Mouse (Mus musculus) heart, adult 8-10 months (tissue): ENCODE results near the gene Cacna1g. TPM values are rescaled to one million over a fixed set of nuclear protein-coding genes. Genes with fewer than 3 reads are reported as not detected.
A peak's percentile ranks its signal among the peaks of the same experiment; 100 is the strongest.

Source experiments
- DNase-seq: peaks from one replicate; pipeline ENCODE4 v3.0.0; 2022; ENCODE audit warnings: low spot score
- total RNA-seq, 4 experiments: library from RNA; stranded (reverse); gene quantifications; 2 replicates each; pipeline ENCODE4 v1.2.4; 2022

Gene Cacna1g
- total RNA-seq: 10 to 100 TPM in 3 of 4 experiments, 1 to 10 TPM in 1; 6.7 to 14.6 (median 12.5) TPM

- DNase-seq: peak; percentile 87
Measured at GRCm38 (mm10) chr11:94473707-94474543, at the start of gene Cacna1g. Gene Cacna1g (minus strand): TSS chr11:94474198.

- peak; percentile 45 for DNase-seq
Measured at GRCm38 (mm10) chr11:94521219-94521843, 47.3 kb upstream of the Cacna1g start, which contains the start of gene Mycbpap. Gene Mycbpap (minus strand): TSS chr11:94521742.

GRCm38 (mm10) chr11:94513452-94513851, 39.5 kb upstream of the Cacna1g start:
- no peak for DNase-seq

GRCm38 (mm10) chr11:94508976-94509375, 35.0 kb upstream of the Cacna1g start:
- no peak for DNase-seq

GRCm38 (mm10) chr11:94501482-94501881, 27.5 kb upstream of the Cacna1g start:
- DNase-seq: no peak

- no peak for DNase-seq
Measured at GRCm38 (mm10) chr11:94500362-94500761, 26.4 kb upstream of the Cacna1g start.

DNA sequence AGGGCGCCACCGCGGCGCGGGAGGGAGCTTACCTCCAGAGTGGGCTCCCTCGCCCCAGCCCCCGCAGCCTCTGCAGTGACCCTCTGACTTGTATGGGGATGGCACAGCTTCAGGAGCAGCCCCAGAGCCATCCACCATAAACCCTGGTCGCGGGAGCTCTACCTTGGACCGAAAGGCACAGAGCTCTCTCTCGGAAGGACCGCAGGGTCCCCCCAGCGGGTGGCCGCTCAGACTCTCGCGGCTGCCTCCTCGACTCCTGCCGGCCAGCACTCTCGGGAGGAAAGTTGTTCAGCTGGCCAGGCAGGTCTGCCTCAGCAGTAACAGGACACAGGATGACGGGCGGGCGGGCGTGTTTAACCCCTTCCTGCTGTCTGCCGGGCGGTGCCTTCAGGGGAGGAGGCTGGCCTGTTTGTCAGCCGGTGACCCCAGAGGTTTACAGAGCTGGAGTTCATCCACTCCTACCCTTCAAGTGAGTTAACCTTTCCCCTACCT, 25.7 kb upstream of the Cacna1g start, which contains the start of gene Epn3:
Epn3 (minus strand) TSS at position 314 of the 492 bp plus-strand sequence.
- no peak for DNase-seq

DNA sequence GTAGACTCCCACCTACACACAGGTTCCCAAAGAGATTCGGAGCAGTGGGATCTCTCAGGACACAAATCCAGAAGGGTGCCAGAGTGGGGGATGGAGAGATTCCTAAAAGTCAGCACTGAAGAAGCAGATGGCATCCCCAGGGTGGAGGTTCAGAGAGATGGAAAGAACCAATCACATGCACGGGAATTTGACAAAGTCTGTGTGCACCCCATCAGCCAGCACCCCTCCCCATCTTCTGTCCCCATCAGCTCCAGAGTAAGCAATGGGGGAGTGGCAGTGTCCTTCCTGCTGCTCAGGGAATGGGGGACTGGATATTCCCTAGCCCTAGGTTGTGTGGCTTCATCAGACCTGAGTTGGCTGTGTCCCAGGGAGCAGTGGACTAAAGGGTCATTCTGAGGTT, 25.0 kb upstream of the Cacna1g start:
- DNase-seq: no peak

DNA sequence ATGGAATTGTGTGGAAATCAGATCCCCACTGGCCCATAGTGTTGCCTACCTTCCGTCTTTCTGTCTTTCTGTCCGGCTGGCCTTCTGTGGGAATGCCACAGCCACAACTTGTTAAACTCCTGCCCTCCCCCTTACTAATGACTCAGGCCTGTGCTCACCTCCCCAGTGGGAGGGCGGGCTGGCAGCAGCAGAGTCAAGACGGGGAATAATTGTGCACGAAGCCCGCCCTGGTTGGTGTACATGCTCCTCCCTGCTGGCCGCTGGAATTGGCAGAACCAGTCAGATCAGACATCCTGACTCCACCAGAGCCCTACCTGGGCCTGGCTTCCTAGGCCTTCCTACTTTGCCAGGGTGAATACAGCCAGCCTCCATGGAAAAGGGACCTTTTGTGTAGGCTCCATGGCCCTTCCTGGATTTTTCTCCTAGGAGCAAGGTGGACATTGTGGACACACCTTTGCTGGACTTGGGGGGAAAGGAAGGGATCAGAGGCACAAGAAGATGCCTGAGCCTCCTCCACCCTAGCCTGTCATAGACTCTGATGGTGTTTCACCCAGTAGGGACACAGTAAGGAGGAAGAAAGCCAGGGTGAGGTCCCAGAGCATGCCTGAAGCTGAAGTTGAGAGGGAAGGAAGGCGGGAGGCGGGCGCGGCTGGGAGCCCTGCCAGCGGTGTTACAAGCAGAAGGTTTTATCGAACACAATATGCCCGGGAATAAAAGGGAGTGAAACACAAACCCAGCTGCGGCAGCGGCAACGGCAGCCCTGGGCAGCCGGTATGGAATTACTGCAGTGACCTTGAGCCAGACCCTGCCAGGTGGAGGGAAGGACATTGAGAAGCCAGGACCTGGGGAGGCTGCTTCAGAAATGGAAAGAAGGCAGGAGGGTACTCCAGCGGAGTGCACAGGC, 24.3 kb upstream of the Cacna1g start:
- no peak for DNase-seq

- DNase-seq: no peak
Measured at GRCm38 (mm10) chr11:94495415-94495814, 21.4 kb upstream of the Cacna1g start.

DNA sequence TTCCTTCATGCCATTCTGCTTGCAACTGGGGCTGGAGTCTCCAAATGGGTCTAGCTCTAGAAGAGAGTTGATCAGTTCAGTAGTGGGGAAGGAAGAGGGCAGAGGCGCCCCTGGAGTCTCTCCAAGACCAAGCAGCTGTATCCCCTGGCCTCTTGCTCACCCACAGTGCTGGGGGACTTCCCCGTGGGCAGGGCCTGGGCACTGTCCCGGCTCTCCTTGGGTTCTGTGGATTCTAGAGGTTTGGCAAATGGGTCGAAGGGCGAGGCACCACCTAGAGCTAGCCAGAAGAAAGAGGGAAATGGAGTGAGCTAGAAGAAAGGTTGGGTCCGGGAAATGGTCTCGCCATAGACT, 17.7 kb upstream of the Cacna1g start:
- no peak for DNase-seq

DNA sequence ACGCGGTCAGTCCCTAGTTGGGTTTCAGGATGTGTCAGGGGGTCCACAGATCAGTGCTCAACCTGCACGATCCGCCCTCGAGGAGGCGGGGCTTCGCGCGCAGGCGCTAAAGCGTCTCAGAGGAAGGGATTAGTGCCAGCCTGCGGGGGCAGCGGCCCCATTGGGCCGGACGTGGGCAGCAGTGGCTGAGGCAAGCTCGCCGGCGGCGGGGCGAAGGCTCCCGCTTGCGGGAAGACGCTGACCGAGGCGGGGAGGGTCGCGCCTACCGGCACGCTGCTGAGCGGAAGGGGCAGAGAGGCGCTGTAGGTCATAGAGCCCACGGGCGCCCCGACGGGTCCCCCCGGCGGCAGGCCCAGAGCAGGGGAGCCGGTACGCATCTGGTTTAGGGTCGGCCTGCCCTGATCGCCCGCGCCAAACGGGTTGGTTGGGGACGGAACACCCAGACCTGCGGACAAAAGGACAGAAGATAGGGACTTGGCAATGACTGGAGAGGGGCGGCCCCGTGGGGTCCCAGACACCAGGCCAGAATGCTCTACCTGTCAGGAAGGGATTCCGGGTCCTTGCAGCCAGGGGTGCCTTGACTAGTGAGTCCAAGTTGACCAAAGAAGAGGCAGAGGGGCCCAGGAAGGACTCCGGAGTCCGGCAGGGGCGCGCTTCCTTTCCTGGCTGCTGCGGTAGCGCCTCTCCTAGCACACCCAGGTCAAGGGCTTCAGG, 17.2 kb upstream of the Cacna1g start:
- DNase-seq: no peak

GRCm38 (mm10) chr11:94489745-94490144, 15.7 kb upstream of the Cacna1g start:
- no peak for DNase-seq

GRCm38 (mm10) chr11:94488767-94489533, 15.0 kb upstream of the Cacna1g start:
- no peak for DNase-seq

- DNase-seq: peak; percentile 76
Measured at GRCm38 (mm10) chr11:94486001-94486400, 12.0 kb upstream of the Cacna1g start, which contains the start of gene Spata20. Gene Spata20 (minus strand): TSS chr11:94486179.

GRCm38 (mm10) chr11:94485223-94485622, 11.2 kb upstream of the Cacna1g start:
- DNase-seq: no peak

DNA sequence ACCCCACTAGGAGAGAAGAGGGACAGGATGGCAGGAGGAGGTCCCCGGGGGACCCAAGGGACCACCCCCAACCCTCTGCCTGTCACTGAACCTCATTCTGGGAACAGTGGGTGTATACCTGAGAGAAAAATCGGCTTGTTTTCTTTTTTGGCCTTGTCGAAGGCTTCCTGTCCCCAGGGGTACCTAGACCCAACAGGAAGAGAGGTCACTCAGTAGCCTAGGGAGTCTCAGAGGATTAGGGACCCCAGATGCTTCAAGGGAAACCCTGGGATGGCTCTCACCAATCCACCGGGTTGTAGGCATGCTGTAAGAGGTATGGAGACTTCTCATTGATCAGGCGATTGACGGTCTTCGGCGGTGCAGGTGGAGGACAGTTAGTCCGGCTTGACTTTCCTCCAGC, 10.6 kb upstream of the Cacna1g start:
- no peak for DNase-seq

GRCm38 (mm10) chr11:94483921-94484320, 9.9 kb upstream of the Cacna1g start:
- no peak for DNase-seq

DNA sequence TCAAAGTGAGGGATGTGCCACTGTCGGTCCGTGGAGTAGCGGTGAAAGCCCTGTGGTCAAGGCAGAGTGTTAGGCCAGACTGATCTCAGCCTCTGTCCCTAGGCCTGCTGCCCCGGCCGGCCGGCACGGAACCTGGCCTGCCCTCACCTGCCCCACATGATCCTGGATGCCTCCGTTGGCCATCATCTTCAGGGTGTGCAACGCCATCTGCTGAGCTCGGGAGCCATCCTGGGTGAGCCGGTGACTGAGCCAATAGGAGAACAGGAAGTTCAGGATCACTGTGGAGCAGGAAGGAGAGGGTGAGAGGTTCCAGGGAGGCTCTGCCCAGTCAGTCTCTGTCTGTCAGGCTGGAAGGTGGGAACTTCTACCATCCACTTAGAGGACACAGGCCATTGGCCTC, 9.4 kb upstream of the Cacna1g start:
- no peak for DNase-seq

DNA sequence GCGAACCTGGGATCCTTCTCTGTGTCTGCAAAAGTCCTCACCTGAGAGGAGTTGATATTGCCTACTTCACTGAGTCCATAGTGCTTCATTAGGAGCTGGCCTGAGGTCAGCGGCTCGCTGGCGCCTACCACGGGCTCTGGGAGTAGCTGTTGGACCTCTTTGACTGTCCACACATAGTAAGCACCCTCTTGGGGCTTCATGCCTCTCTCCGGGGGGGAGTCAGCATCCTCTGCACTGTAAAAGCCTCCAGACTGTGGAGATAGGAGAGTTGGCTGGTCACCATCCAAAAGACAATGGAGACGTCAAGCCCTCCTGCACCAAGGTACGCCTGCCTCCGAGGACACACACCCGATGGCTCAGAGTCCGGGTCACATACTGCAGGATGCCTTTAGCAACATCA, 8.7 kb upstream of the Cacna1g start:
- no peak for DNase-seq
